In the genomic region with DNA sequence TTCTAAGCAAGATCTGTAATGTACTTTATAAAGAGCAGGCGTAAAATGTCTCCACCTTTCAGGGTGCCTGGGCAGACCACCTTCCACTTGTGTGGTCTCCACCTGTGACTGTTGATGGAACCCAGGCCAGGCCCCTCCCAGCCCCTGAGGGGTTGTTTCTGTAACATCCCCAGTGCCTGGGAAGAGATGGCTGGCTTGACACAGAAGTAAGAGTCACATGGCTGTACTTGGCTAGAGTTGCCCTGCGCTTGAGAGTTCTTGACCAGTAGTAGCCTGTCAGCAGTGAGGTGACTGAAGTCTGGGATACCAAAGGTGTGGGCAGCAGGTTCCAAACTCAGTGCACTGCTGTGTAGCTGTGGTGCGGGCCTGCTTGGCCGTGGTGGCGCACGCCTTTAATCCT, we compare ENCODE assay signal across 9 mouse cellular contexts. TPM values are rescaled to one million over a fixed set of nuclear protein-coding genes. Genes with fewer than 3 reads are reported as not detected.
DNase-seq lines count a peak whose midpoint lies in the region; ATAC-seq lines count a peak whose summit lies in the region.
"Had no signal": no experiment of that assay in that cellular context is flagged by ENCODE, and none has a peak within 500 bp of the region (broad histone marks: within the 10 kb centered on the region; RNA-seq: fewer than 3 reads in every experiment).

No protein-coding gene starts in this region.

- H3K9ac ChIP-seq in kidney, embryonic 14.5 days (ENCODE audit: low read depth, low read length): no peak overlapping the region
- no peak overlapping the region for H3K9ac ChIP-seq in embryonic facial prominence, embryonic 12.5 days
- peak overlapping the region; percentile 69 for H3K9ac ChIP-seq in hindbrain, embryonic 13.5 days
- H3K9ac ChIP-seq in midbrain, embryonic 16.5 days (ENCODE audit: low read depth, low read length): peak overlapping the region; percentile 36; the same call in 1 of the 2 replicates

- ATAC-seq in kidney, embryonic 14.5 days (ENCODE audit: low FRiP score, low TSS enrichment): no peak
- no peak for ATAC-seq in embryonic facial prominence, embryonic 12.5 days (ENCODE audit: insufficient number of reproducible peaks, insufficient read depth, low FRiP score, low TSS enrichment)
- 0 out of 2 replicates have a peak, but pooled peaks have one; percentile 15 for ATAC-seq in hindbrain, embryonic 13.5 days (ENCODE audit: low FRiP score)
- peak; percentile 4; the same call in 1 of the 2 replicates for ATAC-seq in midbrain, embryonic 16.5 days

- peak overlapping the region; percentile 91 for H3K27ac ChIP-seq in kidney, embryonic 14.5 days (ENCODE audit: low read depth, low read length)
- H3K27ac ChIP-seq in embryonic facial prominence, embryonic 12.5 days: peak overlapping the region; percentile 89
- H3K27ac ChIP-seq in hindbrain, embryonic 13.5 days: peak overlapping the region; percentile 95
- H3K27ac ChIP-seq in midbrain, embryonic 16.5 days (ENCODE audit: low read length): peak overlapping the region; percentile 82

- no peak overlapping the region for H3K4me2 ChIP-seq in kidney, embryonic 14.5 days (replicated peaks; ENCODE audit: low read depth, low read length)
- H3K4me2 ChIP-seq in embryonic facial prominence, embryonic 12.5 days (replicated peaks): no peak overlapping the region
- peak overlapping the region; percentile 47 for H3K4me2 ChIP-seq in hindbrain, embryonic 13.5 days
- H3K4me2 ChIP-seq in midbrain, embryonic 16.5 days (ENCODE audit: low read length): peak overlapping the region; percentile 24

- no peaks in the 10 kb centered on the region for H3K9me3 ChIP-seq in kidney, embryonic 14.5 days (ENCODE audit: control insufficient read depth, low read length)
- no peaks in the 10 kb centered on the region for H3K9me3 ChIP-seq in embryonic facial prominence, embryonic 12.5 days
- no peaks in the 10 kb centered on the region for H3K9me3 ChIP-seq in hindbrain, embryonic 13.5 days
- H3K9me3 ChIP-seq in midbrain, embryonic 16.5 days (replicated peaks; ENCODE audit: control insufficient read depth, low read length, poor library complexity, severe bottlenecking): no peaks in the 10 kb centered on the region
- H3K9me3 ChIP-seq: G1E had no signal

- no peak for DNase-seq in kidney, postnatal 10 days
- no peak for DNase-seq in urinary bladder, postnatal 36 days (ENCODE audit: low spot score in 2 of 2)
- DNase-seq in urinary bladder, postnatal 4 days (ENCODE audit: low spot score in 2 of 2): no peak
- no peak for DNase-seq in MN1 (ENCODE audit: low spot score)

- H3K4me1 ChIP-seq in kidney, embryonic 14.5 days (ENCODE audit: control insufficient read depth, insufficient read depth, low read length): peaks cover 52% of the 10 kb centered on the region
- peaks cover 74% of the 10 kb centered on the region for H3K4me1 ChIP-seq in embryonic facial prominence, embryonic 12.5 days
- H3K4me1 ChIP-seq in hindbrain, embryonic 13.5 days (replicated peaks): peaks cover 88% of the 10 kb centered on the region
- peaks cover 38% of the 10 kb centered on the region for H3K4me1 ChIP-seq in midbrain, embryonic 16.5 days (ENCODE audit: control insufficient read depth, insufficient read depth, low read length)

- H3K36me3 ChIP-seq in kidney, embryonic 14.5 days (ENCODE audit: control insufficient read depth, insufficient read depth, low read length): no peaks in the 10 kb centered on the region
- no peaks in the 10 kb centered on the region for H3K36me3 ChIP-seq in embryonic facial prominence, embryonic 12.5 days
- H3K36me3 ChIP-seq in hindbrain, embryonic 13.5 days: no peaks in the 10 kb centered on the region
- H3K36me3 ChIP-seq in midbrain, embryonic 16.5 days (ENCODE audit: control insufficient read depth, insufficient read depth, low read length): no peaks in the 10 kb centered on the region

- no peaks in the 10 kb centered on the region for H3K27me3 ChIP-seq in kidney, embryonic 14.5 days (ENCODE audit: control insufficient read depth, insufficient read depth, low read length)
- H3K27me3 ChIP-seq in embryonic facial prominence, embryonic 12.5 days: no peaks in the 10 kb centered on the region
- H3K27me3 ChIP-seq in hindbrain, embryonic 13.5 days: no peaks in the 10 kb centered on the region
- H3K27me3 ChIP-seq in midbrain, embryonic 16.5 days (ENCODE audit: control insufficient read depth, insufficient read depth, low read depth, low read length): no peaks in the 10 kb centered on the region

- WGBS in kidney, embryonic 14.5 days: 92% methylated on average over 6 of the region's 6 CpGs
- WGBS in embryonic facial prominence, embryonic 12.5 days: 86% methylated on average over 6 of the region's 6 CpGs
- WGBS in hindbrain, embryonic 13.5 days: 94% methylated on average over 6 of the region's 6 CpGs
- 88% methylated on average over 6 of the region's 6 CpGs for whole genome bisulfite sequencing in midbrain, embryonic 16.5 days

- H3K4me3 ChIP-seq in kidney, embryonic 14.5 days (ENCODE audit: low read length): no peak overlapping the region
- H3K4me3 ChIP-seq in embryonic facial prominence, embryonic 12.5 days: no peak overlapping the region
- H3K4me3 ChIP-seq in hindbrain, embryonic 13.5 days: no peak overlapping the region
- H3K4me3 ChIP-seq in midbrain, embryonic 16.5 days (ENCODE audit: low read depth, low read length): no peak overlapping the region

RNA-seq across cellular contexts. Expression of a gene that starts 24.6 kb away (rescaled TPM):
- 65.8 and 73.1 TPM in 2 replicates for polyA plus RNA-seq in kidney, embryonic 14.5 days (2014; fragmentation: Nextera tagmentation; extraction: Ambion mirVana)
- 81.8 and 83.2 TPM in 2 replicates for polyA plus RNA-seq in embryonic facial prominence, embryonic 12.5 days (2016; fragmentation: Nextera tagmentation; extraction: Ambion mirVana)
- 65.8 and 68.8 TPM in 2 replicates for polyA plus RNA-seq in hindbrain, embryonic 13.5 days (2015; fragmentation: Nextera tagmentation; extraction: Ambion mirVana)
- 69.8 and 77.9 TPM in 2 replicates for polyA plus RNA-seq in midbrain, embryonic 16.5 days (2015; fragmentation: Nextera tagmentation; extraction: Ambion mirVana)

Comparison
In these comparisons a context has a peak if more than half of its experiments do, and no peak if none do; other contexts are left out.
1. ATAC-seq: peak in hindbrain, embryonic 13.5 days (single experiment) and midbrain, embryonic 16.5 days (single experiment); none in kidney, embryonic 14.5 days (single experiment) and embryonic facial prominence, embryonic 12.5 days (single experiment).
2. H3K4me2 ChIP-seq: peak in hindbrain, embryonic 13.5 days (single experiment) and midbrain, embryonic 16.5 days (single experiment); none in kidney, embryonic 14.5 days (single experiment) and embryonic facial prominence, embryonic 12.5 days (single experiment).
3. H3K9ac ChIP-seq: peak in hindbrain, embryonic 13.5 days (single experiment) and midbrain, embryonic 16.5 days (single experiment); none in kidney, embryonic 14.5 days (single experiment) and embryonic facial prominence, embryonic 12.5 days (single experiment).
4. Peak in every context shown above with its lines, with median percentiles within 50 percentile points of each other: H3K27ac ChIP-seq.